Mouse (Mus musculus) embryonic facial prominence, embryonic 11.5 days (tissue): ENCODE results near the gene Safb2. TPM values are rescaled to one million over a fixed set of nuclear protein-coding genes. Genes with fewer than 3 reads are reported as not detected.

Source experiments
- ATAC-seq: fragments of 200-750 bp; cut with Nextera tagmentation; replicated peaks from 2 replicates; pipeline ENCODE4 v1.8.0; 2017; ENCODE audit warnings: low read depth; ENCODE audit not compliant: insufficient number of reproducible peaks, low FRiP score, low TSS enrichment
- DNase-seq: peaks from one replicate; pipeline ENCODE4 v3.0.0-alpha.2; 2015; ENCODE audit warnings: low spot score
- H3K27ac ChIP-seq: fragments of 300-500 bp; sonication (generic); replicated peaks from 2 replicates; pipeline ENCODE4 v1.5.1; 2014; ENCODE audit warnings: mild to moderate bottlenecking, low read depth, low read length, control low read depth
- H3K27me3 ChIP-seq: fragments of 300-500 bp; sonication (generic); 2 replicates; pipeline ENCODE4 v1.6.1; 2014; ENCODE audit warnings: mild to moderate bottlenecking, low read length, moderate library complexity, mixed read lengths; ENCODE audit not compliant: control insufficient read depth, insufficient read depth
- H3K36me3 ChIP-seq: fragments of 300-500 bp; sonication (generic); replicated peaks from 2 replicates; pipeline ENCODE4 v1.6.1; 2014; ENCODE audit warnings: low read depth, mild to moderate bottlenecking, low read length, moderate library complexity, mixed read lengths; ENCODE audit not compliant: control insufficient read depth, insufficient read depth
- H3K4me1 ChIP-seq: fragments of 300-500 bp; sonication (generic); 2 replicates; pipeline ENCODE4 v1.6.1; 2014; ENCODE audit warnings: low read length, mixed read lengths; ENCODE audit not compliant: control insufficient read depth, insufficient read depth
- H3K4me2 ChIP-seq: fragments of 300-500 bp; sonication (generic); 2 replicates; pipeline ENCODE4 v1.6.1; 2014; ENCODE audit warnings: low read depth, mild to moderate bottlenecking, control low read depth, low read length, moderate library complexity
- H3K4me3 ChIP-seq: fragments of 300-500 bp; sonication (generic); 2 replicates; pipeline ENCODE4 v1.5.1; 2014; ENCODE audit warnings: low read depth, low read length, control low read depth
- H3K9ac ChIP-seq: fragments of 300-500 bp; sonication (generic); replicated peaks from 2 replicates; pipeline ENCODE4 v1.6.1; 2014; ENCODE audit warnings: mild to moderate bottlenecking, control low read depth, low read length
- H3K9me3 ChIP-seq: fragments of 300-500 bp; sonication (generic); replicated peaks from 2 replicates; pipeline ENCODE4 v1.6.1; 2016; ENCODE audit warnings: mild to moderate bottlenecking, low read length, inconsistent platforms, mixed read lengths; ENCODE audit not compliant: control insufficient read depth
- WGBS: fragments of 180-500 bp; shearing (Covaris S2); extraction: QIAGEN DNeasy Blood & Tissue Kit; methylation state at CpG from one replicate; pipeline ENCODE4 v1.1.7; 2014; 5-methylcytosine and 5-hydroxymethylcytosine counted together
- polyA plus RNA-seq: library from polyadenylated mRNA; unstranded; fragments of >200 nt; fragmentation: Nextera tagmentation; extraction: Ambion mirVana; gene quantifications from 2 replicates; pipeline ENCODE4 v1.2.1, GENCODE M21; 2014

The Safb2 gene
- polyA plus RNA-seq, 1 experiment from 2014 or later: 37.2 TPM

DNA sequence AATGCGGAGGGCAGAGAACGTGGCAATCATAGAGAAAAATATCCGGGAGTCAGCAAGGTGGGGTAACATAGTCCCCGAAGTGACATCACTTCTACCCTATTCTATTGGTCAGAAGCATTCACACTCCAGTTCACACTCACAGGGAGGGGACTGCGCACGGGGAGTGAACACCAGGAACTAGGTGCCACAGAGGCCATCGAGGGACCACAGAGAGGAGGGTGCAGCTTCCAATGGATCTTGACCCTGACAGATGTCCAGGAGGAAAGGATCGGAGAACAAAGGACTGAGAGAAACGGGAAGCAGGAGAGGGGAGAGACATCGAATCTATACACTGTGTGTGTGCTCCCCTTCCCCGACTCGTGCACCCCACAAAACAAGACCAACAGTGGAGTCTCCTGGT, 69.5 kb downstream of the Safb2 start:
- 47% methylated on average over 12 of the region's 12 CpGs for WGBS
- ATAC-seq (no peak), DNase-seq (no peak)
- no peak overlapping the region for H3K4me2 ChIP-seq
- H3K9me3 ChIP-seq: no peaks in the 10 kb centered on the region
- peaks cover 37% of the 10 kb centered on the region for H3K27me3 ChIP-seq
- no peak overlapping the region for H3K27ac ChIP-seq
- H3K4me3 ChIP-seq: no peak overlapping the region
- H3K4me1 ChIP-seq: peaks cover 14% of the 10 kb centered on the region
- H3K9ac ChIP-seq: 0 out of 2 replicates have a peak overlapping the region, but pooled peaks have one; percentile 22
- H3K36me3 ChIP-seq: no peaks in the 10 kb centered on the region

DNA sequence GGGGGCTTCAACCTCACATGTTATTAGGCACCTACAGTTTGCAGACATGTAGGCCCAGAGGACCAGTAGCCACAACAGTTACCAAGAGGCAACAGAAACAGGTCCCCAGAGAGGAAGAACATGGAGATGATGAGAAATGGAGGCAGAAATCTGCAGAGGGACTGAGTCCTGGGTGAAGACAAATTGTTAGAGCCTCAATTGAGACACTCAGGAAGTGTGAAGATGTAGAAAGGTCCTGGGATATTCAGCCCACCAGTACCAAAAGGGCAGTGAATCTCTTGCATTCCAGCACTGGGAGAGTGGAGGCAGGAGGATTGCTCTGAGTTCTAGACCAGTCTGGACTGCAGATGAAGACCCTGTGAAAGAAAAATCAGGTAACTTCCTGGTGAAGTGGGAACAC, 70.1 kb downstream of the Safb2 start:
- Histone ChIP-seq H3K4me3 (no peak overlapping the region), H3K4me1 (peaks cover 17% of the 10 kb centered on the region), H3K36me3 (no peaks in the 10 kb centered on the region), H3K27me3 (peaks cover 38% of the 10 kb centered on the region), H3K27ac (no peak overlapping the region), H3K9me3 (no peaks in the 10 kb centered on the region), H3K9ac (no peak overlapping the region), H3K4me2 (no peak overlapping the region)
- DNase-seq (no peak), ATAC-seq (no peak)

DNA sequence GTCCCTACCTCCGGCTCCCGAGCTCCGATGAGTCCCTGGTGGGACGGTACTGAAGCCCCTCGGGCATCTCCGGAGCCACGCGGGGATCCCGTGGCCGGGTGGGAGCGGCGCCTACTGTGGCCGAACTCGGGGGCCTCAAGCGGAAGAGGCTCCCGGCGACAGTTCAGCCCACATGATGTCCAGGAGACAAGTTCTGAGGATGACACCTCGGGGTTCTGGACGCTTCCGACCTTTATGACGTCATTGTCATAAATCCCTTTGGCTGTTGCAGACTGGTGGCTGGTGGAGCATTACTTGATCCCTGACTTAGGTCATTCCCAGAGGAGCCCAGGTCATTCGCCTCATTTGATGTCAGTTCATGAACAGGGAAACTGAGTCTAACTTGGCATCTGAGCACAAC, 72.1 kb downstream of the Safb2 start, which contains the start of gene Znrf4:
Znrf4 (minus strand) TSS at position 122 of the 400 bp plus-strand sequence.
- Histone ChIP-seq H3K4me1 (peaks cover 17% of the 10 kb centered on the region), H3K27ac (no peak within 1 kb of the TSS), H3K9me3 (no peaks in the 10 kb centered on the region), H3K4me3 (peak within 1 kb of the TSS; percentile 19), H3K36me3 (no peaks in the 10 kb centered on the region), H3K4me2 (peak within 1 kb of the TSS; percentile 27), H3K9ac (no peak within 1 kb of the TSS), H3K27me3 (peaks cover 38% of the 10 kb centered on the region)
- ATAC-seq: no peak
- DNase-seq: no peak
- 64% methylated on average over 22 of the region's 22 CpGs for WGBS

DNA sequence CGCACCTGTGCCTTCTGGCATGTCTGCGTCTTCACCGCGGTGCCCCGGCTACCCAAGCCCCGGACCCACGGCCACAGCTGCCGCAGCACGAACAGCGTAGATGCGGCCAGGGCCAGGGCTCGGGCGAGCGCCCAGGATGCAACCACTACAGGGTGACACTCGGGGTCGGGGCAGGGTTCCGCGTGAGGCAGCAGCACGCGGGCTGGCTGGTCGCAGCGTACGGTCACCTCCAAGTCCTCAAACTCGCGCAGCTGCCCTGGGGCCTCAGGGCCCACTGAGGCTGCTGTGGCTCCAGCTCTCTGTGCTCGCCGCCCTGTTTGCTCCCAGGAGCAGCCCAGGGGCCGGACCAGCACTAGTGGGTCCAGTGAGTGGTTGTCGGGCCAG, 72.7 kb downstream of the Safb2 start:
- Histone ChIP-seq H3K4me3 (peak overlapping the region; percentile 19), H3K36me3 (no peaks in the 10 kb centered on the region), H3K9me3 (no peaks in the 10 kb centered on the region), H3K4me2 (peak overlapping the region; percentile 27), H3K4me1 (peaks cover 17% of the 10 kb centered on the region), H3K9ac (no peak overlapping the region), H3K27ac (no peak overlapping the region), H3K27me3 (peaks cover 38% of the 10 kb centered on the region)
- no peak for DNase-seq
- WGBS: 21% methylated on average over 29 of the region's 29 CpGs
- no peak for ATAC-seq

DNA sequence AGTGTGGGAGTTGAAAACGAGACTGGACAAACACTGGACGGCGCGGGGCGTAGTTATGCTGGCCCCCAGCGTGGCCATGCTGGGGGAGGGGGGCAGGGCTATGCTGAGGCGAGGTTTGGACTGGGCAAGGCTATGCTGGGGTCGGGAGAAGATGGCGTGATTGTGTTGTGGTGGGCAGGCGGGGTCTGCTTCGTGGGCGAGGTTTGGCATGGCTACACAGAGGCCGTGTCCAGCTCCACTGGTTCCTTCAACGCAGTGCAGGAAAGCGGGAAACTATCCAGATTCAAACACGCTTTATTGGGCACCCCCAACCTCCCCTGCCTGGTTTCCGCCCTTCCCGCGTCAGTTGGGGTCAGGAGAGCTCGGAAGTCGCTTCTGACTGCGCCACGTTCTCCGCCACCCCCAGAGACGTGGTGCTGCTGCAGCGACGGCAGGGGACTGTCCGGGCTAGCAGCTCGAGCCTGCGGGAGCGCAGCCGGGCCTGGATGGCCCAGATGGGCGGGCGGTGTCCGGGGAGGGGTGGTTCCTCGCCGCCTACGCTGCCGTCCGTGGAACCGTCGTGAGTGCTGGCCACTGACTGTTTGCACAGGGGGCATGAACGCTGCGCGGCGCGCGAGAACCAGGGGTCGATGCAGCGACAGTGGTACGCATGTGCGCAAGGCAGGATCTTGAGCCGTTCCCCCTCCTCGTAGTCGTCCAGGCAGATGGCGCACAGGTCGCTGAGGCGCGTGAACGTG, 73.2 kb downstream of the Safb2 start:
- no peaks in the 10 kb centered on the region for H3K36me3 ChIP-seq
- no peaks in the 10 kb centered on the region for H3K9me3 ChIP-seq
- no peak overlapping the region for H3K9ac ChIP-seq
- H3K27me3 ChIP-seq: peaks cover 38% of the 10 kb centered on the region
- peak overlapping the region; percentile 27 for H3K4me2 ChIP-seq
- WGBS: 7% methylated on average over 60 of the region's 60 CpGs
- H3K4me3 ChIP-seq: peak overlapping the region; percentile 19
- no peak for ATAC-seq
- H3K27ac ChIP-seq: no peak overlapping the region
- no peak for DNase-seq
- peaks cover 17% of the 10 kb centered on the region for H3K4me1 ChIP-seq

Other genes with a start within 250 kb of the Safb2 start
- 80.1 and 81.5 TPM in 2 replicates for gene Ptprs, start 108.1 kb downstream of the Safb2 start, polyA plus RNA-seq
- gene Znrf4, start 72.2 kb downstream of the Safb2 start, polyA plus RNA-seq: not detected in 2 replicates
- gene Gm20219, start 30.2 kb downstream of the Safb2 start, polyA plus RNA-seq: 0.70 and 0.77 TPM in 2 replicates
- 94.1 and 109 TPM in 2 replicates for gene Safb, start 240 bp upstream of the Safb2 start, polyA plus RNA-seq
- 209 and 219 TPM in 2 replicates for gene 2410015M20Rik, start 25.2 kb upstream of the Safb2 start, polyA plus RNA-seq
- 1,376 and 1,538 TPM in 2 replicates for gene Rpl36, start 28.8 kb upstream of the Safb2 start, polyA plus RNA-seq
- gene Lonp1, start 42.3 kb upstream of the Safb2 start, polyA plus RNA-seq: 48.3 and 49.5 TPM in 2 replicates
- gene Catsperd, start 43.6 kb upstream of the Safb2 start, polyA plus RNA-seq: 0.70 and 0.71 TPM in 2 replicates
- gene Ranbp3, start 88.7 kb upstream of the Safb2 start, polyA plus RNA-seq: 105 and 115 TPM in 2 replicates
- 352 and 362 TPM in 2 replicates for gene Ndufa11, start 133.2 kb upstream of the Safb2 start, polyA plus RNA-seq
- gene Vmac, start 133.4 kb upstream of the Safb2 start, polyA plus RNA-seq: 14.7 and 15.5 TPM in 2 replicates
- 6.7 and 7.8 TPM in 2 replicates for gene Nrtn, start 172.9 kb upstream of the Safb2 start, polyA plus RNA-seq
- gene Dus3l, start 180.2 kb upstream of the Safb2 start, polyA plus RNA-seq: 30.1 and 32.3 TPM in 2 replicates
- gene Prr22, start 185.7 kb upstream of the Safb2 start, polyA plus RNA-seq: 0.66 and 0.72 TPM in 2 replicates
- gene Rfx2, start 246.4 kb upstream of the Safb2 start, polyA plus RNA-seq: 2.3 and 2.4 TPM in 2 replicates